ENCODE assay signal across 8 mouse cellular contexts in genomic region chr12:55492941-55493340, GRCm38 (mm10). TPM values are rescaled to one million over a fixed set of nuclear protein-coding genes. Genes with fewer than 3 reads are reported as not detected.
A peak's percentile ranks its signal among the peaks of the same experiment; 100 is the strongest.
DNase-seq lines count a peak whose midpoint lies in the region; ATAC-seq lines count a peak whose summit lies in the region.

No protein-coding gene starts in this region.

- peak overlapping the region; percentile 96 for H3K4me3 ChIP-seq in kidney, embryonic 14.5 days (ENCODE audit: low read length)
- peak overlapping the region; percentile 87 for H3K4me3 ChIP-seq in embryonic facial prominence, embryonic 13.5 days
- H3K4me3 ChIP-seq in limb, embryonic 10.5 days = peak overlapping the region; percentile 77
- peak overlapping the region; percentile 80 for H3K4me3 ChIP-seq in neural tube, embryonic 12.5 days

- no peaks in the 10 kb centered on the region for H3K27me3 ChIP-seq in kidney, embryonic 14.5 days (ENCODE audit: control insufficient read depth, insufficient read depth, low read length)
- no peaks in the 10 kb centered on the region for H3K27me3 ChIP-seq in embryonic facial prominence, embryonic 13.5 days
- H3K27me3 ChIP-seq in limb, embryonic 10.5 days (ENCODE audit: low read depth, poor library complexity, severe bottlenecking) = no peaks in the 10 kb centered on the region
- 0 out of 2 replicates have a peak, but pooled peaks cover 6% of the 10 kb centered on the region for H3K27me3 ChIP-seq in neural tube, embryonic 12.5 days (replicated peaks)

- peaks cover 32% of the 10 kb centered on the region for H3K36me3 ChIP-seq in kidney, embryonic 14.5 days (ENCODE audit: control insufficient read depth, insufficient read depth, low read length)
- H3K36me3 ChIP-seq in embryonic facial prominence, embryonic 13.5 days = peaks cover 31% of the 10 kb centered on the region
- peaks cover 32% of the 10 kb centered on the region for H3K36me3 ChIP-seq in limb, embryonic 10.5 days
- H3K36me3 ChIP-seq in neural tube, embryonic 12.5 days = peaks cover 20% of the 10 kb centered on the region

- H3K9me3 ChIP-seq in kidney, embryonic 14.5 days (ENCODE audit: control insufficient read depth, low read length) = no peaks in the 10 kb centered on the region
- H3K9me3 ChIP-seq in embryonic facial prominence, embryonic 13.5 days = no peaks in the 10 kb centered on the region
- no peaks in the 10 kb centered on the region for H3K9me3 ChIP-seq in limb, embryonic 10.5 days (replicated peaks)
- no peaks in the 10 kb centered on the region for H3K9me3 ChIP-seq in neural tube, embryonic 12.5 days

- H3K4me1 ChIP-seq in kidney, embryonic 14.5 days (ENCODE audit: control insufficient read depth, insufficient read depth, low read length) = peaks cover 14% of the 10 kb centered on the region
- H3K4me1 ChIP-seq in embryonic facial prominence, embryonic 13.5 days = peaks cover 35% of the 10 kb centered on the region
- peaks cover 28% of the 10 kb centered on the region for H3K4me1 ChIP-seq in limb, embryonic 10.5 days
- H3K4me1 ChIP-seq in neural tube, embryonic 12.5 days = peaks cover 17% of the 10 kb centered on the region

- under 1% methylated on average over 12 of the region's 12 CpGs for WGBS in kidney, embryonic 14.5 days
- WGBS in embryonic facial prominence, embryonic 13.5 days = under 1% methylated on average over 12 of the region's 12 CpGs
- under 1% methylated on average over 12 of the region's 12 CpGs for WGBS in limb, embryonic 10.5 days
- under 1% methylated on average over 12 of the region's 12 CpGs for WGBS in neural tube, embryonic 12.5 days

- peak overlapping the region; percentile 96 for H3K9ac ChIP-seq in kidney, embryonic 14.5 days (ENCODE audit: low read depth, low read length)
- peak overlapping the region; percentile 99 for H3K9ac ChIP-seq in embryonic facial prominence, embryonic 13.5 days
- peak overlapping the region; percentile 92 for H3K9ac ChIP-seq in neural tube, embryonic 12.5 days

- no peak for DNase-seq in kidney, adult 18-20 months
- no peak for DNase-seq in limb, embryonic 10.5 days (ENCODE audit: low spot score)
- no peak for DNase-seq in spleen, postnatal 36 days (ENCODE audit: low spot score in 2 of 2)
- no peak for DNase-seq in adrenal gland, postnatal 10 days
- DNase-seq in gastrocnemius, adult 18-20 months (ENCODE audit: low spot score) = no peak

- peak overlapping the region; percentile 100 for H3K27ac ChIP-seq in kidney, embryonic 14.5 days (ENCODE audit: low read depth, low read length)
- H3K27ac ChIP-seq in embryonic facial prominence, embryonic 13.5 days = peak overlapping the region; percentile 100
- H3K27ac ChIP-seq in limb, embryonic 10.5 days = peak overlapping the region; percentile 98
- H3K27ac ChIP-seq in neural tube, embryonic 12.5 days = 0 out of 2 replicates have a peak overlapping the region, but pooled peaks have one; percentile 97

- ATAC-seq in kidney, embryonic 14.5 days (ENCODE audit: low FRiP score, low TSS enrichment) = no peak
- ATAC-seq in embryonic facial prominence, embryonic 13.5 days (ENCODE audit: insufficient number of reproducible peaks, insufficient read depth, low FRiP score, low TSS enrichment, low read depth) = no peak
- no peak for ATAC-seq in neural tube, embryonic 12.5 days (ENCODE audit: low FRiP score, low read depth)

- peak overlapping the region; percentile 74 for H3K4me2 ChIP-seq in kidney, embryonic 14.5 days (replicated peaks; ENCODE audit: low read depth, low read length)
- H3K4me2 ChIP-seq in embryonic facial prominence, embryonic 13.5 days = peak overlapping the region; percentile 85
- H3K4me2 ChIP-seq in neural tube, embryonic 12.5 days (replicated peaks) = peak overlapping the region; percentile 76

RNA-seq across cellular contexts. Expression of gene Nfkbia, which starts 0.5 kb away (rescaled TPM):
- 69.0 and 75.2 TPM in 2 replicates for polyA plus RNA-seq in kidney, embryonic 14.5 days (2014; fragmentation: Nextera tagmentation; extraction: Ambion mirVana)
- 117 and 126 TPM in 2 replicates for polyA plus RNA-seq in embryonic facial prominence, embryonic 13.5 days (2015; fragmentation: Nextera tagmentation; extraction: Ambion mirVana)
- polyA plus RNA-seq in limb, embryonic 10.5 days (2016; fragmentation: Nextera tagmentation; extraction: Ambion mirVana) = 38.0 and 56.9 TPM in 2 replicates
- polyA plus RNA-seq in neural tube, embryonic 12.5 days (2016; fragmentation: Nextera tagmentation; extraction: Ambion mirVana) = 40.1 and 44.9 TPM in 2 replicates
- total RNA-seq in adrenal gland, postnatal 10 days (2021) = 10 to 100 TPM; 83.4 to 91.1 TPM
- total RNA-seq in gastrocnemius, adult 18-20 months (2021) = 10 to 100 TPM; 19.0 to 63.6 TPM
